ENCODE assay signal across 9 mouse cellular contexts in the genomic region with DNA sequence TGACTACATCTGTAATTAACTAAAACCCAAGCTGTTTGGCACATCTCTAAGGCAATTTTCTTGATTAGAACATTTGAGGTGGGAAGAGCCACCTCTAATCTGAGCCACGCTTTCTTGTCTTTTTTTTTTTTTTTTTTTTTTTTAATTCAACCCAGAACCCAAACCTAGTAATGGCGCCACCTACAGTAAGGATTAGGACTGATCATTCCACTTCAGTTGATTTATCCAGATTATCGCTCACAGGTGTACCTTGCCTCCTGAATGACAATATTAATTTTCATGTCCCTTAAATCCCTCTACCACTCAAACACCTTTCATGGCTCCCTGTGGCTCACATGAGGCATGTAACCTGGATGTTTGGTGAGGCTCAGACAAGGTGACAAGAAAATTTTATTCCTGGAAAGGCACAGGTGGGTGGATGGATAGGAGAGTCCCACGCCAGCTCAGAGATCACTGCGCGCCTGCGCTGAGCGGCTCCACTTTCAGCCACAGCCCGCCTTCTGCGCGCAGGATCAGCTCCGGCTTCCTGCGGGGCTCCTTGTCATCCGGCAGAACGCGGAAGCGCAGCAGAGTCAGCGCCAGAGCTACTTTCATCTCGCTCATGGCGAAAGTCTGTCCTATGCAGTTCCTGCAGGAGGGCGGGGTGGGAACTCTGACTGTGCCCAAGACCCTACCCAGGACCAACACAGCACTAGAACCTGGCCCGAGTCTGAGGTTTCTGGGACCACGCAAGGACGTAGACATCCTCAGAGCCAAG. TPM values are rescaled to one million over a fixed set of nuclear protein-coding genes. Genes with fewer than 3 reads are reported as not detected.
A peak's percentile ranks its signal among the peaks of the same experiment; 100 is the strongest.
DNase-seq lines count a peak whose midpoint lies in the region; ATAC-seq and TF ChIP-seq lines count a peak whose summit lies in the region.
"Had no signal": no experiment of that assay in that cellular context is flagged by ENCODE, and none has a peak within 500 bp of the region (broad histone marks: within the 10 kb centered on the region; RNA-seq: fewer than 3 reads in every experiment).

No protein-coding gene starts in this region.

- H3K4me3 ChIP-seq in forebrain, embryonic 10.5 days: peak overlapping the region; percentile 53
- peak overlapping the region; percentile 54 for H3K4me3 ChIP-seq in layer of hippocampus, adult 2 months
- H3K4me3 ChIP-seq in liver, postnatal 0 days (ENCODE audit: low read depth, low read length): peak overlapping the region; percentile 39
- peak overlapping the region; percentile 42 for H3K4me3 ChIP-seq in neural tube, embryonic 14.5 days (ENCODE audit: low read depth, low read length)

- TF ChIP-seq EP300 in liver, postnatal 0 days (IDR thresholded peaks at IDR 0.05; ENCODE audit: low read depth): no peak

- H3K36me3 ChIP-seq in forebrain, embryonic 10.5 days (replicated peaks): no peaks in the 10 kb centered on the region
- H3K36me3 ChIP-seq in liver, postnatal 0 days (replicated peaks; ENCODE audit: insufficient read depth, low read length): no peaks in the 10 kb centered on the region
- no peaks in the 10 kb centered on the region for H3K36me3 ChIP-seq in neural tube, embryonic 14.5 days (ENCODE audit: control insufficient read depth, insufficient read depth, low read length)
- H3K36me3 ChIP-seq: G1E had no signal

- peaks cover 10% of the 10 kb centered on the region for H3K4me1 ChIP-seq in forebrain, embryonic 10.5 days
- 0 out of 2 replicates have a peak, but pooled peaks cover 2% of the 10 kb centered on the region for H3K4me1 ChIP-seq in liver, postnatal 0 days (ENCODE audit: insufficient read depth)
- 0 out of 2 replicates have a peak, but pooled peaks cover 5% of the 10 kb centered on the region for H3K4me1 ChIP-seq in neural tube, embryonic 14.5 days (ENCODE audit: control insufficient read depth, insufficient read depth, low read length)

- H3K27me3 ChIP-seq in forebrain, embryonic 10.5 days (ENCODE audit: poor library complexity, severe bottlenecking): no peaks in the 10 kb centered on the region
- no peaks in the 10 kb centered on the region for H3K27me3 ChIP-seq in liver, postnatal 0 days (ENCODE audit: insufficient read depth, low read length)
- no peaks in the 10 kb centered on the region for H3K27me3 ChIP-seq in neural tube, embryonic 14.5 days (ENCODE audit: control insufficient read depth, insufficient read depth, low read length)

- TF ChIP-seq CTCF in layer of hippocampus, adult 2 months (conservative IDR thresholded peaks at IDR 0.05): peak; percentile 63
- TF ChIP-seq CTCF in liver, postnatal 0 days (IDR thresholded peaks at IDR 0.05; ENCODE audit: low read depth): peak; percentile 21; the same call in 1 of the 2 replicates

- peak overlapping the region; percentile 75; the same call in 1 of the 2 replicates for H3K27ac ChIP-seq in forebrain, embryonic 10.5 days
- peak overlapping the region; percentile 69 for H3K27ac ChIP-seq in layer of hippocampus, adult 2 months
- H3K27ac ChIP-seq in liver, postnatal 0 days (ENCODE audit: low read depth): no peak overlapping the region
- H3K27ac ChIP-seq in neural tube, embryonic 14.5 days (ENCODE audit: low read depth, low read length): peak overlapping the region; percentile 57; the same call in 1 of the 2 replicates

- 0 out of 2 replicates have a peak overlapping the region, but pooled peaks have one; percentile 39 for H3K9ac ChIP-seq in liver, postnatal 0 days (replicated peaks)
- peak overlapping the region; percentile 61 for H3K9ac ChIP-seq in neural tube, embryonic 14.5 days (replicated peaks; ENCODE audit: low read depth, low read length)

- H3K9me3 ChIP-seq in forebrain, embryonic 10.5 days: no peaks in the 10 kb centered on the region
- no peaks in the 10 kb centered on the region for H3K9me3 ChIP-seq in liver, postnatal 0 days (ENCODE audit: low read length)
- no peaks in the 10 kb centered on the region for H3K9me3 ChIP-seq in neural tube, embryonic 14.5 days (ENCODE audit: control insufficient read depth, low read length)
- H3K9me3 ChIP-seq: G1E had no signal

- intact Hi-C loops in heart, postnatal 36 days (cut with DNase I): no loop called here

- H3K4me2 ChIP-seq in liver, postnatal 0 days (ENCODE audit: low read depth, low read length): peak overlapping the region; percentile 72
- peak overlapping the region; percentile 75 for H3K4me2 ChIP-seq in neural tube, embryonic 14.5 days (ENCODE audit: low read depth, low read length)

- 12% methylated on average over 24 of the region's 24 CpGs for WGBS in forebrain, embryonic 10.5 days
- 16% methylated on average over 24 of the region's 24 CpGs for WGBS in liver, postnatal 0 days (ENCODE audit: insufficient replicate concordance)
- WGBS in neural tube, embryonic 14.5 days: 14% methylated on average over 24 of the region's 24 CpGs

- DNase-seq in B cell, adult 2 months: peak; percentile 44
- DNase-seq in adrenal gland, postnatal 36 days: peak; percentile 73 to 80
- peak; percentile 44 for DNase-seq in forebrain, embryonic 10.5 days (ENCODE audit: extremely low spot score, low spot score)
- peak; percentile 38 to 56 for DNase-seq in heart, postnatal 36 days
- DNase-seq in layer of hippocampus, adult 2 months (ENCODE audit: low spot score in 2 of 2): peak; percentile 69 to 71
- DNase-seq in liver, postnatal 0 days: peak; percentile 52
- DNase-seq in testis, postnatal 10 days (ENCODE audit: low spot score): peak; percentile 61

- ATAC-seq in liver, postnatal 0 days: no peak
- peak; percentile 95 for ATAC-seq in neural tube, embryonic 14.5 days (ENCODE audit: low read depth)

RNA-seq across cellular contexts. Expression of a gene that starts 21.1 kb away (rescaled TPM):
- 1 to 10 TPM; 4.8 to 6.0 TPM for total RNA-seq in adrenal gland, postnatal 36 days (2021)
- polyA plus RNA-seq in forebrain, embryonic 10.5 days (2016; fragmentation: Nextera tagmentation; extraction: Ambion mirVana): 0.32 and 0.45 TPM in 2 replicates
- total RNA-seq in heart, postnatal 36 days (2021): 1 to 10 TPM in 1 of 2 experiments, under 1 TPM in 1; 0.67 to 1.6 TPM
- not detected for total RNA-seq in layer of hippocampus, adult 2 months (2021)
- polyA plus RNA-seq in liver, postnatal 0 days (2015; fragmentation: Nextera tagmentation; extraction: Ambion mirVana): 4.8 and 5.8 TPM in 2 replicates
- 0.66 and 0.68 TPM in 2 replicates for polyA plus RNA-seq in neural tube, embryonic 14.5 days (2014; fragmentation: Nextera tagmentation; extraction: Ambion mirVana)
- total RNA-seq: G1E had no signal

RNA-seq across cellular contexts. Expression of a gene that starts 37.5 kb away (rescaled TPM):
- total RNA-seq in adrenal gland, postnatal 36 days (2021): 10 to 100 TPM; 16.0 to 23.1 TPM
- polyA plus RNA-seq in forebrain, embryonic 10.5 days (2016; fragmentation: Nextera tagmentation; extraction: Ambion mirVana): 27.8 and 28.8 TPM in 2 replicates
- total RNA-seq in heart, postnatal 36 days (2021): 1 to 10 TPM; 7.0 TPM
- total RNA-seq in layer of hippocampus, adult 2 months (2021): 10 to 100 TPM; 17.8 to 18.9 TPM
- polyA plus RNA-seq in liver, postnatal 0 days (2015; fragmentation: Nextera tagmentation; extraction: Ambion mirVana): 5.0 and 5.6 TPM in 2 replicates
- polyA plus RNA-seq in neural tube, embryonic 14.5 days (2014; fragmentation: Nextera tagmentation; extraction: Ambion mirVana): 17.7 and 20.1 TPM in 2 replicates

RNA-seq across cellular contexts. Expression of a gene that starts 52.7 kb away (rescaled TPM):
- total RNA-seq in adrenal gland, postnatal 36 days (2021): not detected
- not detected in 2 replicates for polyA plus RNA-seq in forebrain, embryonic 10.5 days (2016; fragmentation: Nextera tagmentation; extraction: Ambion mirVana)
- total RNA-seq in heart, postnatal 36 days (2021): not detected
- total RNA-seq in layer of hippocampus, adult 2 months (2021): not detected
- not detected in 2 replicates for polyA plus RNA-seq in liver, postnatal 0 days (2015; fragmentation: Nextera tagmentation; extraction: Ambion mirVana)
- not detected in 2 replicates for polyA plus RNA-seq in neural tube, embryonic 14.5 days (2014; fragmentation: Nextera tagmentation; extraction: Ambion mirVana)
- polyA plus RNA-seq: G1E had no signal
